Mouse (Mus musculus): ENCODE data around the gene AU040320.

GRCm38 (mm10) chr4:126850778-126851080 lies 97.4 kb downstream of the AU040320 start:
- TF ChIP-seq CTCF (IDR thresholded peaks at IDR 0.05; ENCODE audit: insufficient read depth, low read depth, low read length) (no peak), POLR2A (IDR thresholded peaks at IDR 0.05; ENCODE audit: insufficient read depth, low read depth, low read length) (no peak)
